Comparison of ENCODE assay signal across 8 mouse cellular contexts in the genomic region with DNA sequence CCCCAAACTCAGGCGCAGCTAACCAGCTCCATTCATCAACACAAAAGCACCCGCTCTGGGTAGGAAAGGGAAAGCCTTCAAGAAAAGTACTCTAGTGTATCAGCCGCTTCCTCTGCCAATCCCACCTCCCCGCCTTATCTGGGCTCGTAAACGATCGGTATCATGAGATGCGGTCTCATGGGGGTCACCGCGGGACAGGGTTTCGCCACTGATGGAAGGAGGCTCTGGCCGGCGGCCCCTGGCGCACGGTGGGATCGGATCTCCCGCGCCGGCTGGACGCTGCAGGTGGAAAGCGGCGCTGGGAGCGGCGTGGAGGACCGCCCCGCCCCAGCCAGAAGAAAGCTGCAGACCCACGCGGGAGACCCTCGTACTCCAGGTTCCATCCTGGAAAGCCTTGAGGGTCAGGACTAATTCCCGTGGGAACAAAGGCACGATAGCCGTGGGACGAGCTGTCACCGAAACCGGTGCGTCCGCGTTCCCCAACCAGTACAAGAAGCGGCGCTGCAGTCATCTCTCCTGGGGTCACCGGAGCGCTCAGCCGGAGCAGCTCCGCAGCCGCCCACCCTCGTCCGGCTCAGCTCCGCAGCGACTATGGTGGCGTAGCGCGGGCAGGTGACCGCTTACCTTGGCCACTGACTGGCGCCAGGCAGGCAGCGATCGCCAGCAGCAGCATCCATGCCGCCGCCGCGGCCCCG. TPM values are rescaled to one million over a fixed set of nuclear protein-coding genes. Genes with fewer than 3 reads are reported as not detected.
DNase-seq lines count a peak whose midpoint lies in the region; ATAC-seq lines count a peak whose summit lies in the region.

No protein-coding gene starts in this region.

- H3K36me3 ChIP-seq in erythroblast, embryonic 14.5 days (ENCODE audit: control insufficient read depth) = no peaks in the 10 kb centered on the region
- no peaks in the 10 kb centered on the region for H3K36me3 ChIP-seq in hindbrain, embryonic 13.5 days
- no peaks in the 10 kb centered on the region for H3K36me3 ChIP-seq in midbrain, embryonic 11.5 days (ENCODE audit: control insufficient read depth, insufficient read depth, low read length)

- no peaks in the 10 kb centered on the region; the same call in 1 of the 2 replicates for H3K9me3 ChIP-seq in erythroblast, embryonic 14.5 days (ENCODE audit: control insufficient read depth, low read length)
- H3K9me3 ChIP-seq in hindbrain, embryonic 13.5 days = no peaks in the 10 kb centered on the region
- no peaks in the 10 kb centered on the region for H3K9me3 ChIP-seq in midbrain, embryonic 11.5 days (ENCODE audit: control insufficient read depth, low read length)

- peak overlapping the region; percentile 77 for H3K9ac ChIP-seq in hindbrain, embryonic 13.5 days
- H3K9ac ChIP-seq in midbrain, embryonic 11.5 days (ENCODE audit: low read length) = peak overlapping the region; percentile 77

- H3K4me1 ChIP-seq in erythroblast, embryonic 14.5 days (ENCODE audit: control insufficient read depth) = no peaks in the 10 kb centered on the region
- H3K4me1 ChIP-seq in hindbrain, embryonic 13.5 days (replicated peaks) = peaks cover 37% of the 10 kb centered on the region
- peaks cover 17% of the 10 kb centered on the region for H3K4me1 ChIP-seq in midbrain, embryonic 11.5 days (ENCODE audit: control insufficient read depth, insufficient read depth, low read length)

- ATAC-seq in erythroblast, adult 5-6 weeks (replicated peaks; ENCODE audit: low FRiP score, poor library complexity, severe bottlenecking) = no peak
- peak; percentile 57 for ATAC-seq in hindbrain, embryonic 13.5 days (ENCODE audit: low FRiP score)
- ATAC-seq in midbrain, embryonic 11.5 days (ENCODE audit: low FRiP score) = peak; percentile 54

- peak; percentile 10 for DNase-seq in urinary bladder, postnatal 14 days (ENCODE audit: low spot score)
- no peak for DNase-seq in urinary bladder, adult 2 months (ENCODE audit: low spot score)
- DNase-seq in midbrain, embryonic 11.5 days (ENCODE audit: low spot score, missing footprints) = peak; percentile 97
- no peak for DNase-seq in layer of hippocampus, postnatal 14 days (ENCODE audit: low spot score in 2 of 2)
- DNase-seq in gastrocnemius, adult 8-10 months (ENCODE audit: low spot score in 2 of 2) = no peak

- peaks cover 67% of the 10 kb centered on the region for H3K27me3 ChIP-seq in erythroblast, embryonic 14.5 days (ENCODE audit: control insufficient read depth)
- peaks cover 63% of the 10 kb centered on the region for H3K27me3 ChIP-seq in hindbrain, embryonic 13.5 days
- peaks cover 31% of the 10 kb centered on the region for H3K27me3 ChIP-seq in midbrain, embryonic 11.5 days (ENCODE audit: control insufficient read depth, insufficient read depth, low read length)

- H3K4me2 ChIP-seq in hindbrain, embryonic 13.5 days = peak overlapping the region; percentile 98
- peak overlapping the region; percentile 93 for H3K4me2 ChIP-seq in midbrain, embryonic 11.5 days

- H3K27ac ChIP-seq in hindbrain, embryonic 13.5 days = peak overlapping the region; percentile 71
- peak overlapping the region; percentile 59 for H3K27ac ChIP-seq in midbrain, embryonic 11.5 days (ENCODE audit: low read depth, low read length)

- under 1% methylated on average over 61 of the region's 61 CpGs for WGBS in hindbrain, embryonic 13.5 days
- under 1% methylated on average over 61 of the region's 61 CpGs for WGBS in midbrain, embryonic 11.5 days

- H3K4me3 ChIP-seq in erythroblast, embryonic 14.5 days (replicated peaks) = peak overlapping the region; percentile 29
- H3K4me3 ChIP-seq in hindbrain, embryonic 13.5 days = peak overlapping the region; percentile 74
- peak overlapping the region; percentile 75 for H3K4me3 ChIP-seq in midbrain, embryonic 11.5 days (ENCODE audit: low read depth, low read length)

RNA-seq across cellular contexts. Expression of a gene that starts 0.5 kb away (rescaled TPM):
- not detected in 2 replicates for polyA plus RNA-seq in erythroblast, embryonic 14.5 days (2012)
- not detected in 2 replicates for total RNA-seq in erythroblast, adult 5-6 weeks (2015; ENCODE audit: low replicate concordance)
- not detected in 2 replicates for total RNA-seq in erythroblast, adult 5-6 weeks (2017; ENCODE audit: low replicate concordance)
- polyA plus RNA-seq in urinary bladder, adult 2 months (2012; rRNA removed) = 0.19 and 0.22 TPM in 2 replicates
- polyA plus RNA-seq in hindbrain, embryonic 13.5 days (2015; fragmentation: Nextera tagmentation; extraction: Ambion mirVana) = 0.98 and 1.3 TPM in 2 replicates
- polyA plus RNA-seq in midbrain, embryonic 11.5 days (2014; fragmentation: Nextera tagmentation; extraction: Ambion mirVana) = 5.0 and 5.6 TPM in 2 replicates
- 1 to 10 TPM in 1 of 2 experiments, under 1 TPM in 1; 0.67 to 1.2 TPM for total RNA-seq in layer of hippocampus, postnatal 14 days (2021)
- not detected for total RNA-seq in gastrocnemius, adult 8-10 months (2022)

Comparison
In these comparisons a context has a peak if more than half of its experiments do, and no peak if none do; other contexts are left out.
1. DNase-seq: peak in urinary bladder, postnatal 14 days (single experiment) and midbrain, embryonic 11.5 days (single experiment); none in urinary bladder, adult 2 months (single experiment), layer of hippocampus, postnatal 14 days (0 of 2) and gastrocnemius, adult 8-10 months (0 of 2).
2. Peak in every context shown above with its lines, with median percentiles within 50 percentile points of each other: H3K4me3 ChIP-seq.